Mouse (Mus musculus): Measurements from ENCODE around the gene Cenpp. TPM values are rescaled to one million over a fixed set of nuclear protein-coding genes. Genes with fewer than 3 reads are reported as not detected.

Gene Cenpp
- polyA plus RNA-seq, 1 experiment from 2014 or later, result 25.8 TPM

- Histone ChIP-seq H3K4me3 (ENCODE audit: low read depth, low read length) (no peak overlapping the region), H3K27ac (ENCODE audit: low read depth, low read length) (no peak overlapping the region), H3K4me1 (ENCODE audit: control insufficient read depth, insufficient read depth, low read length) (no peaks in the 10 kb centered on the region), H3K27me3 (ENCODE audit: control insufficient read depth, insufficient read depth, low read length) (no peaks in the 10 kb centered on the region), H3K9ac (ENCODE audit: low read length) (no peak overlapping the region), H3K36me3 (ENCODE audit: control insufficient read depth, insufficient read depth, low read length) (no peaks in the 10 kb centered on the region), H3K4me2 (ENCODE audit: low read depth) (no peak overlapping the region), H3K9me3 (ENCODE audit: control insufficient read depth, low read length) (no peaks in the 10 kb centered on the region)
- WGBS, result 95% methylated on average over 6 of the region's 6 CpGs
- DNase-seq (ENCODE audit: low spot score) (no peak), ATAC-seq (ENCODE audit: insufficient read depth, low FRiP score, low TSS enrichment) (no peak)
These were observed 173.7 kb downstream of the Cenpp start for GRCm38 (mm10) chr13:49478851-49479374.

DNA sequence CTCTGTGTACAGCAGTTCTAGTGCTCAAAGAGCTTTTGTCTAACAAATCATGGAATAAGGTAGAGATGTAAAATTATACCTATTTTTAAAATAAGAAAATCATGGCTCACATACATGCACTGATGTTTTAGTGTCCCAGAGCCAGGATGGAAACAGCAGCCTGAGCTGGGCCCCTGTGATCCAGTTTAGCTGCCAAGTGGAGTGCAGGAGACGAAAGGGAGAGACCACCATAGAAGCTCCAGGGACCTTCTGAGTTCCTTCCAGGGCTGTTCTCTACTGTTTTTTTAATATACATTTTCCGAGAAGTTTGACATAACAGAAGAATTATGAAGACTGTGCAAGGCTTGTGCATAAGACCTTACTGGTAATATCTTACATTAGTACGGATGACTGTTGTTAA, 174.7 kb downstream of the Cenpp start:
- H3K9me3 ChIP-seq (ENCODE audit: control insufficient read depth, low read length), result no peaks in the 10 kb centered on the region
- WGBS, result 88% methylated on average over 3 of the region's 3 CpGs
- H3K36me3 ChIP-seq (ENCODE audit: control insufficient read depth, insufficient read depth, low read length), result no peaks in the 10 kb centered on the region
- DNase-seq (ENCODE audit: low spot score) (no peak), ATAC-seq (ENCODE audit: insufficient read depth, low FRiP score, low TSS enrichment) (no peak)
- H3K4me3 ChIP-seq (ENCODE audit: low read depth, low read length), result no peak overlapping the region
- H3K4me1 ChIP-seq (ENCODE audit: control insufficient read depth, insufficient read depth, low read length), result no peaks in the 10 kb centered on the region
- no peaks in the 10 kb centered on the region for H3K27me3 ChIP-seq (ENCODE audit: control insufficient read depth, insufficient read depth, low read length)
- H3K27ac ChIP-seq (ENCODE audit: low read depth, low read length), result no peak overlapping the region
- no peak overlapping the region for H3K9ac ChIP-seq (ENCODE audit: low read length)
- no peak overlapping the region for H3K4me2 ChIP-seq (ENCODE audit: low read depth)

GRCm38 (mm10) chr13:49472676-49473005, 179.9 kb downstream of the Cenpp start:
- ATAC-seq (ENCODE audit: insufficient read depth, low FRiP score, low TSS enrichment), result no peak

DNA sequence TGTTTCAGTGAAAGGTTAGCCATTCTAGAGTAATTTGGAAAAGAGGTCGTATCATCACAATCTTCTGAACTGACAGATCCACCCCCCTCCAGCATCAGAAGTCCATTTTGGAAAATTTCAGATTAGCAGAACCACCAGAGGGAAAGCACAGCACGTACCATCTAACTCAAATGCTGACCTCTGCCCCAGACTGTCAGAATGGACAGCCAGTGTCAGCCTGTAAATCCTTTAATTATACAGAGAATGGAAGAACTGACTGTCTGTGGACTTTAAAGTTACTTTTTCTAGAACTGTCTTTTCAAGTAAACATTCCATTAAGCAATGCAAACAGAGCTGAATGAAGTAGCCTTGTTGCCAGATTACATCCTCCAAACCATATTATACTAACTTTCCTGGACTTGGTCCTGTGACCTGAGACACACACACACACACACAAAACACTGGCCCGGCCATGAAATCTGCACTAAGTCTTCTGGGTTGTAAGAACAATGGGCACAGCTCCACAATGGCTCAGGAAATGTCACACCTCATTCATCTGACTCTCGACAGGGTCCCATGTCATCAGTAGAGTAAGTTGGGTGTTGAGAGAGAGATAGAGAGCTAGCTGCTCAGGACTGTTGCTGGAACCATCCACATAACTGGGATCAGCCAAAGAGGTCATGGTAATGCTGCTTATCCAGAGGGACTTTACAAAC, 180.5 kb downstream of the Cenpp start:
- ATAC-seq (ENCODE audit: insufficient read depth, low FRiP score, low TSS enrichment) (no peak), DNase-seq (ENCODE audit: low spot score) (no peak)
- WGBS, result 65% methylated on average over 4 of the region's 4 CpGs
- Histone ChIP-seq H3K27me3 (ENCODE audit: control insufficient read depth, insufficient read depth, low read length) (no peaks in the 10 kb centered on the region), H3K36me3 (ENCODE audit: control insufficient read depth, insufficient read depth, low read length) (no peaks in the 10 kb centered on the region), H3K9me3 (ENCODE audit: control insufficient read depth, low read length) (no peaks in the 10 kb centered on the region), H3K4me1 (ENCODE audit: control insufficient read depth, insufficient read depth, low read length) (no peaks in the 10 kb centered on the region), H3K9ac (ENCODE audit: low read length) (no peak overlapping the region), H3K27ac (ENCODE audit: low read depth, low read length) (no peak overlapping the region), H3K4me2 (ENCODE audit: low read depth) (no peak overlapping the region), H3K4me3 (ENCODE audit: low read depth, low read length) (no peak overlapping the region)

More at GRCm38 (mm10) chr13:49472676-49473005, 179.9 kb downstream of the Cenpp start:
- DNase-seq (ENCODE audit: low spot score), result no peak
- Histone ChIP-seq H3K4me1 (ENCODE audit: control insufficient read depth, insufficient read depth, low read length) (no peaks in the 10 kb centered on the region), H3K4me2 (ENCODE audit: low read depth) (no peak overlapping the region), H3K4me3 (ENCODE audit: low read depth, low read length) (no peak overlapping the region), H3K27ac (ENCODE audit: low read depth, low read length) (no peak overlapping the region), H3K27me3 (ENCODE audit: control insufficient read depth, insufficient read depth, low read length) (no peaks in the 10 kb centered on the region), H3K36me3 (ENCODE audit: control insufficient read depth, insufficient read depth, low read length) (no peaks in the 10 kb centered on the region), H3K9me3 (ENCODE audit: control insufficient read depth, low read length) (no peaks in the 10 kb centered on the region), H3K9ac (ENCODE audit: low read length) (no peak overlapping the region)
- 95% methylated on average over 6 of the region's 6 CpGs for WGBS

- Histone ChIP-seq H3K4me3 (ENCODE audit: low read depth, low read length) (no peak overlapping the region), H3K27me3 (ENCODE audit: control insufficient read depth, insufficient read depth, low read length) (no peaks in the 10 kb centered on the region), H3K4me1 (ENCODE audit: control insufficient read depth, insufficient read depth, low read length) (no peaks in the 10 kb centered on the region), H3K9me3 (ENCODE audit: control insufficient read depth, low read length) (no peaks in the 10 kb centered on the region), H3K9ac (ENCODE audit: low read length) (no peak overlapping the region), H3K36me3 (ENCODE audit: control insufficient read depth, insufficient read depth, low read length) (no peaks in the 10 kb centered on the region), H3K27ac (ENCODE audit: low read depth, low read length) (no peak overlapping the region), H3K4me2 (ENCODE audit: low read depth) (no peak overlapping the region)
- no peak for DNase-seq (ENCODE audit: low spot score)
- ATAC-seq (ENCODE audit: insufficient read depth, low FRiP score, low TSS enrichment), result no peak
- WGBS, result 77% methylated on average over 4 of the region's 4 CpGs
These were observed 181.8 kb downstream of the Cenpp start for GRCm38 (mm10) chr13:49470806-49471205.

- ATAC-seq (ENCODE audit: insufficient read depth, low FRiP score, low TSS enrichment), result no peak
- no peaks in the 10 kb centered on the region for H3K4me1 ChIP-seq (ENCODE audit: control insufficient read depth, insufficient read depth, low read length)
These were observed 182.3 kb downstream of the Cenpp start for GRCm38 (mm10) chr13:49470319-49470718.

GRCm38 (mm10) chr13:49469002-49469401, 183.6 kb downstream of the Cenpp start:
- Histone ChIP-seq H3K27me3 (ENCODE audit: control insufficient read depth, insufficient read depth, low read length) (no peaks in the 10 kb centered on the region), H3K27ac (ENCODE audit: low read depth, low read length) (no peak overlapping the region), H3K4me1 (ENCODE audit: control insufficient read depth, insufficient read depth, low read length) (no peaks in the 10 kb centered on the region), H3K9ac (ENCODE audit: low read length) (no peak overlapping the region), H3K9me3 (ENCODE audit: control insufficient read depth, low read length) (no peaks in the 10 kb centered on the region), H3K4me3 (ENCODE audit: low read depth, low read length) (no peak overlapping the region), H3K4me2 (ENCODE audit: low read depth) (no peak overlapping the region), H3K36me3 (ENCODE audit: control insufficient read depth, insufficient read depth, low read length) (peaks cover 2% of the 10 kb centered on the region)
- 93% methylated on average over 5 of the region's 5 CpGs for WGBS
- no peak for ATAC-seq (ENCODE audit: insufficient read depth, low FRiP score, low TSS enrichment)
- DNase-seq (ENCODE audit: low spot score), result no peak

More at GRCm38 (mm10) chr13:49470319-49470718, 182.3 kb downstream of the Cenpp start:
- no peak for DNase-seq (ENCODE audit: low spot score)
- Histone ChIP-seq H3K27ac (ENCODE audit: low read depth, low read length) (no peak overlapping the region), H3K36me3 (ENCODE audit: control insufficient read depth, insufficient read depth, low read length) (no peaks in the 10 kb centered on the region; the same call in 1 of the 2 replicates), H3K27me3 (ENCODE audit: control insufficient read depth, insufficient read depth, low read length) (no peaks in the 10 kb centered on the region), H3K9ac (ENCODE audit: low read length) (no peak overlapping the region), H3K4me2 (ENCODE audit: low read depth) (no peak overlapping the region), H3K9me3 (ENCODE audit: control insufficient read depth, low read length) (no peaks in the 10 kb centered on the region), H3K4me3 (ENCODE audit: low read depth, low read length) (no peak overlapping the region)
- WGBS, result 84% methylated on average over 4 of the region's 4 CpGs

DNA sequence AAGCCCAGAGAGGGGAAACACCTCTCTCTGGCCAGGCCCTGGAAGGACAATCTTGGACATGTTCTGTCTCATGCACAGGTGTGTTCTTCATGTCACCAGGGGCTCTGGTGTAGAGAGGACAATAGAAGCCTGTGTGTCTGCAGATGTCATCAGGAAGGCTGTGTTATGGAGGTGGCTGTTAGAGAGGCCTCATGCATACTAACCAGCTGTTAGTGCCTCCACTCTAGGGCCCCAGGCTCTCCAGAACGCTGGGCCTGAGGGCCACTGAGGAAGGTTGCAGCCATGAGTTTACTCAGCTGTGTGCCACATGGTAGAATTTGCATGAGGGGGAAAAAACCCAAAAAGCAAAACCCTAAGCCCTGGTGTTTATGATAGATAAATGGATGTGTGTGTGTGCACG, 185.0 kb downstream of the Cenpp start:
- Histone ChIP-seq H3K9me3 (ENCODE audit: control insufficient read depth, low read length) (no peaks in the 10 kb centered on the region), H3K27ac (ENCODE audit: low read depth, low read length) (no peak overlapping the region), H3K4me1 (ENCODE audit: control insufficient read depth, insufficient read depth, low read length) (no peaks in the 10 kb centered on the region), H3K27me3 (ENCODE audit: control insufficient read depth, insufficient read depth, low read length) (no peaks in the 10 kb centered on the region), H3K4me2 (ENCODE audit: low read depth) (no peak overlapping the region), H3K36me3 (ENCODE audit: control insufficient read depth, insufficient read depth, low read length) (peaks cover 2% of the 10 kb centered on the region), H3K4me3 (ENCODE audit: low read depth, low read length) (no peak overlapping the region), H3K9ac (ENCODE audit: low read length) (no peak overlapping the region)
- DNase-seq (ENCODE audit: low spot score), result peak; percentile 38
- no peak for ATAC-seq (ENCODE audit: insufficient read depth, low FRiP score, low TSS enrichment)
- WGBS, result 51% methylated on average over 2 of the region's 2 CpGs

- Histone ChIP-seq H3K4me3 (ENCODE audit: low read depth, low read length) (no peak overlapping the region), H3K36me3 (ENCODE audit: control insufficient read depth, insufficient read depth, low read length) (peaks cover 2% of the 10 kb centered on the region), H3K4me1 (ENCODE audit: control insufficient read depth, insufficient read depth, low read length) (no peaks in the 10 kb centered on the region), H3K9me3 (ENCODE audit: control insufficient read depth, low read length) (no peaks in the 10 kb centered on the region), H3K4me2 (ENCODE audit: low read depth) (no peak overlapping the region), H3K27me3 (ENCODE audit: control insufficient read depth, insufficient read depth, low read length) (no peaks in the 10 kb centered on the region), H3K27ac (ENCODE audit: low read depth, low read length) (no peak overlapping the region), H3K9ac (ENCODE audit: low read length) (no peak overlapping the region)
- 75% methylated on average over 11 of the region's 11 CpGs for WGBS
- DNase-seq (ENCODE audit: low spot score) (no peak), ATAC-seq (ENCODE audit: insufficient read depth, low FRiP score, low TSS enrichment) (no peak)
These were observed 186.1 kb downstream of the Cenpp start for GRCm38 (mm10) chr13:49466393-49467075.

Measured in neural tube, embryonic 11.5 days (tissue).